Mouse (Mus musculus): ENCODE results near the gene Pde5a.

The Pde5a gene

DNA sequence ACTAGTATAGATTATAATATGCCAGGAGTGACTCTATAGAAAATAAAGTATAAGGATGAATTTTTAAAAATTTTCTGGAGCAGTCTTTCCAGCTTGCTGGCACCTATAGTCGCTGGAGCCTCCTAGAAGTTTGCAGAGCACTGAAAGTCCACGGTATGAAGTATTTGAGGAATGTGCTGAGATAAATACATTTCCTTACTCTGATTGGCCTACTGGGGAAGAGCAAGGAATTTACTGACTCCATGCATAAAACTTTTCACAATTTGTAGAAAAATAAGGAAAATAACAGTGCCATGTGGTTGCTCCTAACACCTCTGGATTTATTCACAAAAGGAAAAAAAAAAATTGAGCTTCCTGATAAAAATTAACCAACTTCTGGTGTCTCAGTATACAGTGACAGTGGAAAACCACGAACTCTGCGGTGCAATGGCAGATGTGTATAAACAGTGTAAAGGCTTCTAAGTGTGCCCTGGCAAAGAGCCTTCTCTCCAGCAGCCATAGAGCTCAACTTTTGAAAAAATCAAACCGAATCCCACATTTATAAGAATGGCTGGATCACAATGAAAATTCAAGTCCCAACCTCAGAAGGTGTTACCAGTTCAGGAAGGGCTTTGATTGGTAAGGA lies 119.8 kb downstream of the Pde5a start:
- no peak for DNase-seq (ENCODE audit: low spot score)

DNA sequence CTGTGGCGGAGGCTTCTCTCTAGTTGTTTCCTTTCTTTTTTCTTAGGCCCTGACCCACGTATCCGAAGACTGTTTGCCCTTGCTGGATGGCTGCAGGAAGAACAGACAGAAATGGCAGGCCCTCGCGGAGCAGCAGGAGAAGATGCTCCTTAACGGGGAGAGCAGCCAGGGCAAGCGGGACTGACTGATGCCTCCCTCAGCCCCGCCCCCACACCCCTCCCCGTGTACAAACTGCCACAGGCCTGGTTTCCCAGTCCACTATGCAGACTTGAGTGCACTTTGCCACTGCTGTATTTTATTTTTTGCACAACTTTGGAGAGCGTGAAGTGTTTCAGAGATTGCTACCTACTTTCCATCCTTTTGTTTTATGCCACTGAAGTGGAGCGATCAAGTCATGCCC lies 126.4 kb downstream of the Pde5a start:
- no peak for DNase-seq (ENCODE audit: low spot score)

DNA sequence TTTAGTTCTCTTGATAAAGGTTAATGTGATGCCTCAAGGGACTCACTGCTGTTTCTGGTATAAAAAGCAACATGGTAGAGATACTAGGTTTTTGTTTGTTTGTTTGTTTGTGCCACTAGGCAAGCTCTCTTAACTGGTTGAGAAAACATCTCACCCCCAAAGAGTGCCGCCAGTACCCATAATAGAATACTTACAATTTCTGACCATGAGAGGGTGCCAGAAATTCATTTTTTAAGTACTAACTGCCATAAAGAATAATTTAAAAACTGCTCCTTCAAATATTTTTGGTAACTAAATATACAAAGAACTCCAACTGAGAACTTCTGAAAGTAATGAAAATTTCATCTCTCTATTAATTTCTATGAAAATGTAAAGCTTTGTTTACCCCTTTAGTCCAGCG lies 131.1 kb downstream of the Pde5a start:
- DNase-seq (ENCODE audit: low spot score), result no peak

DNA sequence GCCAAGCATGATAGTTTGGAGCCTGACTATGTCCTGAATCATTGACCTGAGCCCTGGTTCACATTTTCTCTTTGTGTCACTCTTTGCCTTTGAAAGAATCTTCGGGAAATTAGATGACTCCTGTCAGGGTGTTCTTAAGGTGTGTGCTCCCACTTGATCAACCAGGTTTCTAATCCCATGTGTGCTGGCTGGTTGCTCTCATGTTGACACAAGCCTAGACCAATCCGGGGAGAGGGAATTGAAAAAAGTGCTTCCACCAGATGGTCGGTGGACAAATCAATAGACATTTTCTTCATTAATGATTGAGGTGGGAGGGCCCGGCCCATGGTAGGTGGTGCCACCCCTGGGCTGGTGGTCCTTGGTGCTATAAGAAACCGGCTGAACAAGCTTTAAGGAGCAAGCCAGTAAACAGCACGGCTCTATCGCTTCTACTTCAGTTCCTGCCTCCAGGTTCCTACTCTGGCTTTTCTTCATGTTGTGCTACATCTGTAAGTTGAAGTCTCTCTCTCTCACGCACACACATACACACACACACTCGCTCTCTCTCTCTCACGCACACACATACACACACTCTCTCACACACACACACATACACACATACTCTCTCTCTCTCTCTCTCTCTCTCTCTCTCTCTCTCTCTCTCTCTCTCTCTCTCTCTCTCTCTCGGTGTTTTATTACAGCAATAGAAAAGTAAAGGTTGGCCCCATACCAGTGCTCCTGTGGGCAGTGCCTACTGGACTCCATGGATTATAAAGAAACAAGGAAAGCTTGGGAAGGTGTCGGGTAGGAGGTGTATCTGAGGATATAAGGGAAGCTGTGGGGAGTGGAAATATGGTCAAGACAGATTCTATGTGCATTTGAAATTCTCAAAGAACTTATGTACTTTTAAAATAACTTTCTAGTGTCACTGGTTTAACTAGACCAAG lies 132.1 kb downstream of the Pde5a start:
- no peak for DNase-seq (ENCODE audit: low spot score)

DNA sequence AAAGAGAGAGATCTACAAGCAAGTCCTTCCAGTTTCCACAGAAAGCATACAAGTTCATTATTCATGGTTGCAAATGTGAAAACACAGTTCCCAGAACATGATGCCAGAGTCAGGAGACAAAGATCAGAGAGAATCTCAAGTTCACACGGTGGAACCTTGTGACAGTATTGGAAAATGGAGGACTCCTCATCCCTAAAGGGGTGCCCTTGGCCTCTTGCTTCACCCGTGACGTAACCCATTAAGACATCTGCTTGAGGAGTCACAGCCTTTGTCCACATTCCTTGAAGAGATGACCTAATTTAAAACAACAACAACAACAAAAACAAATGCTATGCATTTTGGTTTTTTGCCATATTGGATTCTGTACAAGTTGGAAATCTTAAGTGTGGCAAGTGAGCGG lies 136.3 kb downstream of the Pde5a start:
- DNase-seq (ENCODE audit: low spot score), result no peak

DNA sequence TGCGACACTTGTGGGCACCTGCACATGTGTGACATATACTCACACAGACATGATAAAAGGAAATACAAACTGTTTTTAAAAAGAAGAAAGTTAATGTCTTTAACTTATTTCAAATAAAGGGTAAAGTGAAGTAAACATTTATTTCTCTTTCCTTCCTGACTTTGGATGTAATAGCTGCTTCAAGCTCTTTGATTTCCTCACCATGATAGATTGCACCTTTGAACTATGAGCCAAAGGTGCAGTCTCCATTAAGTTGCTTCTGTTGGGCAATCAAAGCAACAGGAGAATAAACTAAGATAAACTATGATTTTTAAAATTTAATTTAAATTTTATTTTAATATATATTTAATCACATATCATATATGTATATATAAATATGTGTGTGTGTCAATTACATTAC lies 139.5 kb downstream of the Pde5a start:
- no peak for DNase-seq (ENCODE audit: low spot score)

DNA sequence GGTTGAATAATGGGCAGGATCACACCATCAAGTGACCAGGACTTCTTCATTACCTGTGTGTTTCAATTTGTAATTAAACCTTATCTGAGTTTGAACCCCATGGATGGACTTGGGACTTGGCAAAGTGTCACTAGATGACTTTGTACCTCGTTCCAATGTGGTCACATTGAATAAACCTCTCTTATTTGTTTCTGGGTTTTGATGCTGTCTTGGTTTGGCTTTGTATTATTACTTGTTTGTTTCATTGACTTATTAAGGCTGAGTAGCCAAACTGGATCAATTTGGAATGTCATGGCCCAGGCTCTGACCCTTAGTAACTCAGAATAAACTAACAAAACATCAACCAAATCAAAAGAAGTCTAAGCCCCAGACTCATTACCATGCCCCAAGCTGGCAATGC lies 142.8 kb downstream of the Pde5a start:
- no peak for DNase-seq (ENCODE audit: low spot score)

DNA sequence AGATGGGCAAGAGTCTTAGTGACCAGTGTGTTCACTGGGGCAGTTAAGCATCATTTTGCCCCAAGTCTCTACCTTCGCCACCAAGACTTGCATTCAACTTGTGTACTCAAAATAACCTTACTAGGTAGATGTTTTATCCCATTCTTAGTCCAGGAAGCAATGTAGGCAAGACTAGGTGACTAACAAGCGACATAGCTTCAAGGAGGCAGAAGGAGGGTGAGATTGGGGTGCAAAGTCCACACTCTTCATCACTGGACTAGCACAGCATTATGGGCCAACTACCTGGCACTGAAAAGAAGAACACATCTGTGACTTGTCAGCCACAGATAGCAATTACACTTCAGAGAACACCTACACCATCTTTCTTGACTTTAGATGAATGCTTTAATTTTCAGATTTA lies 148.1 kb downstream of the Pde5a start:
- DNase-seq (ENCODE audit: low spot score), result no peak

DNA sequence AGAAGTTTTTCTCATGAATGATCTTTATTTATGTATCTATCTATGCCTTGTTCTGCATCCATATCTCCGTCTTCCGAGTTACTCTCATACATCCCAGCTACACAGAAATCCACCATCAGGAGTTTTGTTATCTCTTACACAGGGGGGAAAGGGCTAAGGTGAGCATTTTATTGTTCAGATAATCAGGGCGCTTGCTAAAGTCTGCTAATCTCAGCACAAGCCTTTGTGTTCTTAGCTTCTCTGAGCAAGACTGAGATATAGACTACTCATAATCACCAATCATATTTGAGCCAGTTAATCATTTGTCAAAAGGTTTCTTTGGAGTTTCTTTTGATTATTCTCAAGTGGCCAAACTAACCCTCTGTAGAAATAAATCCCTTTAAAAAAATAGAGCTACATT lies 148.8 kb downstream of the Pde5a start:
- DNase-seq (ENCODE audit: low spot score), result no peak

DNA sequence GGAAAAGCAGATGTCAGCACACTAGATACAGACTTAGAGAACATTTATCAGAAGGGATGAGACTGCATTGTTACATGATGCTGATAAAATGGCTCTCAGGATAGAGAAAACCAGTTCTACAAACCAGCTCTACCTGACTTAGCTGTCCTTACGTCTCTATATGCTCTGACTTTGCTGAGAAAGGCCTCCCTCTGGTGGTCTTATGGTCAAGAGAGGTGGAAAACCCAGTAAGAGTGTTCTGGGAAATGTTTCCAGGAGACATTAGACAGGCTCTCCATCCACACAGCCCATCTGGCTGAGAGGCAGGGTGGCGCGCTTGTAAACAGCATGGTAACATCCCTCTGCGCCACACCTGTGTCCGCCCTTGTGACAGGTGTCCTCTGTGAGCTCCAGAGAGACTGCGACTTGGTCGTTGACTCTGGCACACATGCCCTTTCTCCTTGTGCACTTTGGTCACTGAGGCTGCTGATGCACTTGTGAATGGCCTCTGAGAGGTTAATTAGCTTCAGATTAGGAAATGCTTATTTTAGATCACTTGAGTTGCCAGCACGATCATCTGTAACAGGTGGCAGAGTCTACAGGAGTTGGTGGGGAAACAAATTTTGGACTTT lies 150.1 kb downstream of the Pde5a start:
- DNase-seq (ENCODE audit: low spot score), result no peak

DNA sequence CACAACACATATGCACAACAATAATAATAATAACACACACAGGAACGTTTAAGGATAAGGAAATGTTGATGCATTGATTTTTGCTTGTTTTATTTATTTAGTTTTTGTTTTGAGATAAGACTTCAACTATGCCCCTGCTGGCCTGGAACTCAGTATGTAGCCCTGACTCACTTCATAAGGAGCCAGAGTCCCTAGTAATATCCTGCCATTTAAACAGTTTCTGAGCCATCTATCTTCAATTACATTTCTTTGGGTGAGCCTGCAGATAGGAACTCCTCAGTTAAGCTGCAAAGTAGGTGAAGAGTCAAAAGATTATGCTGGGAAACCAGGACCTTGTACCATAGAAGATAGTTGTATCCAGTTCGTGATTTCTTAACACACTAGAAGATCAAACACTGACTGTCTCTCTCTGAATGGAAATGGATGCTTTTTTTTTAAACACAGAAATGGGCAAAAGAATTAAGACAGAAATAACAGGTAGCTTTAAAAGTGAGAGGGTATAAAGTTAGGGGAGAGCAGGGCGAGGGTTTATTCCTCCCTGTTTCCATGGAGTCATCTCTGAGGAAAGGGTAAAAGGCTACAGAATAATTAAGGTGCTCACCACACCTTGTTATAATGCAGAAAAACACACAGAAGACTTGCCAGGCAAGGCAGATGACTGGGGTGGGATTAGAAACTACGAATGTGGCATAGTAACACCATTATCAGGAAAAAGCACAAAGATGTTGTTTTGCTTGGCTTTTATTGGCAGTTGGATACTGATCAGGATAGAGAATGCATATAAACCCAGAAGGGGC lies 159.0 kb downstream of the Pde5a start:
- no peak for DNase-seq (ENCODE audit: low spot score)

DNA sequence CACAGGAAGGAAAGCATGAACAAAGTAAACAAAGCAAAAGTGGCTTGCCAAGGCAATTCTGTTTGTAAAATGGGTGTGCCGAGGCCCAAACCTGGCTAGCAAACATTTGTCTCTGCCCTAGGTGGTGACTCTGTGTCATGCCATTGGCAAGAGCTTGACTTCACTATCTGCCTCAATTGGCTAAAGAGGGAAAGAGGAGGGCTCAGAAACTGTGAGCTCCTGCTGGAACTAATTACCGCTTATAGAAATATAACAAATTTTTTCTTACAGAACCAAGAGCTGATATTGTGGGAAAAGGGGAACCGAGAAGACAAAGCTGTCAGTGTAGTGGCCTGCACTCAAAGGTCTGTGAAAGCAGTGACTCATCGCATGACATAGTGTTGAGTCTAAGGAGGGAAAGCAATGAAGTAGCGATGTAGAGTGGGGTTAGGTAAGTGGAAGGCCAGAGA lies 159.6 kb downstream of the Pde5a start:
- no peak for DNase-seq (ENCODE audit: low spot score)

DNA sequence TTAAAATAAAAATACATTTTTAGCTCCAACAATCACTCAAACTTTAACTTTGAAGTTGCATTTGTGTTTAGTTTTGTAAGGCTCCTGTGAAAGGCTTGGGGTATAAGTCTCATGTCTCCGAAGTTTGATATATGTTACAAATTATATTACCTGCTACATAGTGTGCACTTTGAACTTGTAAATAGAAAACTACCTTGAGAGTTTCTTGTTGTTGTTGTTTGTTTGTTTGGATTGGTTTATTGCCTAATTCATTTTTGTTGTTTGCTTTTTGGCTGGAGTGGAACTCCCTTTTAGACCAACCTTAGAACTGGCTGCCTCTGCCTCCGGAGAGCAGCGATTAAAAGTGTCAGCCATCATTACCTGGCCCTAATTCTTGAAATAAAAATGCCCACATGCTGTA lies 166.0 kb downstream of the Pde5a start, which contains the start of gene Fabp2:
TSS of gene Fabp2 (plus strand) at position 301 of the 400 bp plus-strand sequence.
- no peak for DNase-seq (ENCODE audit: low spot score)

DNA sequence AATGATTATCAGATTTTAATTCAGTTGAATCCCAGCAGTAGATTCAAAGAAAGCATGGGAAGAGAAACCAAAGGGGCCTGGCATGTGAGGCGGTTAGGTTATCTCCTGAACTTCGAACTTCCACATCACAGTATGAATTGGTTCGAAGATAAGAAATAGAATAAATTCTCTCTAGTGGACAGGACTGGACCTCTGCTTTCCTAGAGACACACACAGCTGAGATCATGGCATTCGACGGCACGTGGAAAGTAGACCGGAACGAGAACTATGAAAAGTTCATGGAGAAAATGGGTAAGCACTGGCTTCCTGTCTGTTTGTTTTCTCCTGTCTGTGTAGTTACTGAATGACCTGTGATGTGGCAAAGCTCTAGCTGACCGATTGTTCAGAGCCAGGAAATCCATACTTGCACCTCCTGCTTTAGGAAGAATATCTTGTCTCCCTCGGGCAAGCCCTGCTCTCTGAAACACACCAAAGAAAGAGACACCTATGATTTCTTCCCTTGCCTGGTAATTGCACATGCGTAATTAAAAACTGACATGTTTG lies 166.5 kb downstream of the Pde5a start:
- no peak for DNase-seq (ENCODE audit: low spot score)

DNA sequence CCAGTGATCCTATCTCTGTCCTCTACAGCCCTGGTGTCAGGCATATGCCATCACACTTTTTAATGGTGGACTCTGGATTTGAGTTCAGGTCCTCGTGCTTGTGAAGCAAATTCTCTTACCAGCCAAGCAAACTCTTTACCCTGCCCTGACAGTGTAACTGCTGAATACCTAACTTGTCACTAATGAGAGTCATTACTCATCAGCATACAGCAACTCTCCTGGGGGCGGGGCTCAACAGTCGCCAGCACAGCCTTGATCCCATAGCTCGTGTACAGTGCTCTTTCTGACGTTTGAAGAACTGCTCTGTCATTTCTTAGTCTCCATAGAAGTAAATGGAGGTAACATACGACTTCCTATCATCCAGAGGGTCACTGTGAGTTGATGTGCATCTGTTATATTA lies 169.5 kb downstream of the Pde5a start:
- DNase-seq (ENCODE audit: low spot score), result no peak

DNA sequence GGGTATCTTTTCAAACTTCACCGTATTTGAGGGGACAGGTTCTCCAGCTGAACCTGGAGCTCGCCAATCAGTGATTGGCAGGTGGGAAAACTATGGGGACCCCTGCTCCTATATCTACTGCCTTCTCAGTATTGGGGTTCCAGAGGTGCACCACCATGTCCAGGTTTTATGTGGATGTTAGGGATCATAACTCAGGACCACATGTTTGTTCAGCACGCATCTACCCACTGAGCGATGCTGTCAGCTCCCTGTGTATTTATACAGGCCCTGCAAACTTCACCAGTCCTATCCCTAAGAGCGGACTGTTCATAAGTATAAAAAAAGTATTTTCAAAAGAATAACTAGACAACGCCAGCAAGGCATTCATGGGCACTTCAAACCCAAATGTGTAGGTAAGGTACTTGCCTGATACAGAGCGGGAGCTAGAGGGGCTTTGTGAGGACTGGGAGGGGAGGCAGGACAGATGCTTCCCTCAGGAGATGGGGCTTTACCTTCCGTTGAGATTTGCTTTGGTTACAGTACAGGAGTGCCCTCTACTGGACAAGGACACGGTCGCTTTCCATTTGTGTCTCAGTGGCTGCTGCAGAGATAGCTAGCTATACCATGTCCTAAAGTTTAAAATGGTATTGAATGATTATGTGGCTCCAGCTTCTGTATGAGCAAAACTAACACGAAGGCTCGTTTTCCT lies 175.1 kb downstream of the Pde5a start:
- no peak for DNase-seq (ENCODE audit: low spot score)

DNA sequence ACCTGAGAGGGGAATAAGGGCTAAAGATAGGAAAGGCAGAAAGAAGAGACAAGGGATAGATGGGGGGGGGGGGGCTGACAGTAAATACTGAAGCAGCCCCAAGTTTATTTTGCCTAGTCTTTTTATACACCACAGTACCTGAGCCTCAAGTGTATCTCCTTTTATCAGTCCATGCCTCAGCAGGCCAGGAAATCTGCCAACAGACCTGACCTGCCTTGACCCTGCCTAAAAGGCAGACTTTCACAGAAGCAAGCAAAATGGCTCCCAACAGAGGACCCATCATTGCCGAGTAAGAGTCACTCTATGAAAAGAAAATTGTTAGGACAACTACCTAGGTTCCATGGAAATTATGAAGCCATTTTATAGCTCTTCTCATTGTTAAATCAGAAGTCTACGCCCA lies 179.1 kb downstream of the Pde5a start:
- no peak for DNase-seq (ENCODE audit: low spot score)
